Mouse (Mus musculus): Measurements from ENCODE around the gene Vmn1r39. TPM values are rescaled to one million over a fixed set of nuclear protein-coding genes. Genes with fewer than 3 reads are reported as not detected.
"Not testable (repeated sequence)": the region's sequence is repeated elsewhere in the genome, so short reads cannot be mapped to it uniquely, and the experiment has no call there.

Vmn1r39 gene
- polyA plus RNA-seq (2012; rRNA removed): not detected in 2 replicates

DNA sequence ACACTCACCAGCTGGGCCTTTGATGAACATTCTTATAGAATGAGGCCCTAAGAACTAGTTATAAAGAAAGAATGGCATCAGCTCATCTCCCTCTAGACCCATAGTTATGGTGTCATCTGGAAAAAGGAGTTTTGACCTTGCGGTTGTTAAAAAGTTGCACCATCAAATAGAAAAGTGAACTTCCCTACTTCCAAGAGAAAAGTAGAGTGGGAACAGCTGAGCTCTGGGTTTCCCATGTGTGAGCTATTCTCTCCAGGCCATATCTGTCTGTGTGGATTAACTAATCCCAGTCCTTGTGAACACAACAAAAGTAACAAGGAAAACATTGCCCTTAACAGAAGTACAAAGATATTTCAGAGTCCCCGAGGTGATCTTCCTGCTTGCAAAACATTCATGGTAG is at the start of gene Vmn1r39:
Vmn1r39 (minus strand) TSS at position 101 of the 400 bp plus-strand sequence.
- DNase-seq (ENCODE audit: low spot score): no peak

DNA sequence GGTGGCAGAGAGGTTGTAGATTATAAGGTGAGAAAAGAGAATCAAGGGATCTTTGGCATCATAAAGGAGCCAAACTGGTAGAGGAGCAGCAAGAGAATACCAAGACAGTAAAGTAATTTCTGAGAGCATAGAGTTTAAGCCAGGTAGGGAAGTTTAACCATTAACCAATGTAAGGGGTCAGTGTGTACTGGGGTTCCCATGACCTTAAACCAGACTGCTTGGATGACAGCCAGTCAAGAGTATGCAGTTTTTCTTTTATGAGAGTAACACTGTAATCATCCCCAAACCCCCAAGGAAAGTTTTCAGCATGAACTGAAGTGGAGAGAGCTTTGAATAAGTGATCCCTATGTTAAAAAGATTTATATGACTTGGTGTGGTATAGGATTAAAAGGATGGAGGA is 49.0 kb upstream of the Vmn1r39 start:
- DNase-seq (ENCODE audit: low spot score): no peak

DNA sequence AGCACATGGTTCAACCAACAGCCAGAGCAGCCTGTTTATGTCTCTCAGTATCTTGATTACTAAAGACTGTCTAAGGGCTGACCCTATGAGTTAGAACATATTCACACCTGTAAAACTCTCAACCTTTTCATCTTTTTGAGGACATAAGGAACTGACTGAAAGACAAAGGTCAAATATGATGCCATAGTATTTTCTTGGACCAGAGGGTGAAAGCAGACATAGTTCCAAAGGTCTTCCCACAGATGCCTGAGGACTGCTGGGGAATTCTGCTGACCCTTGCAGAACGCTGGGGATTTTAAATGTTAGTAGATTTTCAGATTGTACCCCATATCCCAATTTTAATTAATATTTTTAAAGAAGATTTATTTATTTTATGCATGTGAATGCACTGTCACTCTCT is 47.9 kb upstream of the Vmn1r39 start:
- DNase-seq (ENCODE audit: low spot score): no peak

DNA sequence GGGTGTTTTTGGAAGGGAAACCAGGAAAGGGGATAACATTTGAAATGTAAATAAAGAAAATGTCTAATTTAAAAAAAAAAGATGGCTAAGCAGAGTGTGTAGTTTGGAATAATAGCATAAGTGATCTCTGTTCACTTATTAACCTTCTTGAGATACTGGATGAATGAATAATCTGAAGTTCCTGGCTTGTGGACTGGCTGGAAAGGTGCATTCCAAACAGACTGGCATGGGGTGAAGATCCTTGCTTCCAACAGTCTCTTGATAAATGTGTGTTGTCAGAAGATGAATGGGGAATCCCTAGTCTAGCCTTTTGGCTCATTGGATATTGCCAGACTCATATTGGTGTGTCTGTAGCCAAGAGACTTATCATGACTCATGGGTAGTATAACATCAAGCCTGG is 45.8 kb upstream of the Vmn1r39 start:
- DNase-seq (ENCODE audit: low spot score): no peak

DNA sequence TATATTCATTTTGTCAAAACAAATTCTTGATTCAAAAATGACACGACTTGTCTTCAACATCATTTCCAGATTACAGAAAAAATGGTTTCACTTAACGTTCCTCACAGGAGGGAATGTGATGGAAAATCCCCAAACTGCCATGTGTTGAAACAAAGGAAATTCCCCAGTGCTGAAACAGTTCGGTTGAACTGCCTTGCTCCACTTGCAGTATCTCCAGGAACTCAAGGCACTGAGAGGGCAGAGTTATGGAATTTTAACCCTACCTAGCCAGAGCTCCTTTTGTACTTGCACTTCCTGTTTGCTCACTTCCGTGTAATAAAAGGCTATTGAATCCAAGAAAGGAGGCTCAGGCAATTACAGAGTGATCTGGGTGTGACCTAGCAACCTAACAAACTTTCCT is 38.5 kb upstream of the Vmn1r39 start:
- no peak for DNase-seq (ENCODE audit: low spot score)

DNA sequence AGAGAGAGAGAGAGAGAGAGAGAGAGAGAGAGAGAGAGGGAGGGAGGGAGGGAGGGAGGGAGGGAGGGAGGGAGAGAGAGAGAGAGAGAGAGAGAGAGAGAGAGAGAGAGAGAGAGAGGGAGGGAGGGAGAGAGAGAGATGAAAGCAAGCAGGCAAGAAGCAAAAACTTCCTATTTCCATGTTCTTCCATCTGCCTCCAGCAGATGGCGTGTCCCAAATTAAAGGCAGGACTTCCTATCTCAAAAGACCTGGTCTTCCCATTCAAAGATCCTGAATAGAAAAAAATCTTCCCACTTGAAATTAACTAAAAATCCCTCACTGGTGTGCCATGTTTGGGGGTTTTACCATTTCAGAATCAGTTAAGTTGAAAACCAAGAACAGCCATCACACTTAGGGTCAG is 30.2 kb upstream of the Vmn1r39 start:
- not testable (repeated sequence) for DNase-seq (ENCODE audit: low spot score)

DNA sequence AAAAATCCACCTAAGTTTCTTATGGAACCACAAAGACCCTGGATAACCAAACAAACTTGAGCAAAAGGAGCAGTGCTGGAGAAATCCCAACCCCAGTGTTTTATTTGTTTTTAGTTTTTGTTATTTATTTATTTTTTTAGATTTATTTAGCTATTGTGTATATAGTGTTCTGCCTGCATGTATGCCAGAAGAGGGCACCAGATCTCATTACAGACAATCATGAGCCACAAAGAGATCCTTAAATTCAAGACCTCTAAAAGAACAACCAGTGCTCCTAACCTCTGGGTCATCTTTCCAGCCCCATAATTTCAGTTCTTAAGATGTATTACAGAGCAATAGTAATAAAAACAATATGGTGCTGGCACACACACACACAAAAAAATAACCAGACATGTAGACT is 26.5 kb upstream of the Vmn1r39 start:
- no peak for DNase-seq (ENCODE audit: low spot score)

DNA sequence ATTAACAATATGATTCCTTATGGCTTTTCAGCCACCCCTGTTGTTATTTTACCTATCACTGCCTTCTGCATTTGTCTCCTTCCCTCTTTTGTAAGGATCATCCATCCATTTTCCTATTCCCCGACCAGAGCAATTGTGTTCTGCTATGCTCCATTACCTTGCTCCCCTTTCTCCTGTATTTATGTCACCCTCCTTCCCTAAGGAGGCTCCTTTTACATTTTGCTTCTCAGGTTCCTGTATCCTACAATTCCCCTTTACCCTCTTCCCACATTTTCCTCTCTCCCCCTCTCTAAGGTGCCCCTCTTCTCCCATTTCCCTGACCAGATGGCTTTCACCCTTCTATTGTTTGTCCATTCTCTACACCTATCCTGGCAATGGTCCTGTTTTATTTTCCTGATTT is 4.1 kb downstream of the Vmn1r39 start:
- DNase-seq (ENCODE audit: low spot score): no peak

DNA sequence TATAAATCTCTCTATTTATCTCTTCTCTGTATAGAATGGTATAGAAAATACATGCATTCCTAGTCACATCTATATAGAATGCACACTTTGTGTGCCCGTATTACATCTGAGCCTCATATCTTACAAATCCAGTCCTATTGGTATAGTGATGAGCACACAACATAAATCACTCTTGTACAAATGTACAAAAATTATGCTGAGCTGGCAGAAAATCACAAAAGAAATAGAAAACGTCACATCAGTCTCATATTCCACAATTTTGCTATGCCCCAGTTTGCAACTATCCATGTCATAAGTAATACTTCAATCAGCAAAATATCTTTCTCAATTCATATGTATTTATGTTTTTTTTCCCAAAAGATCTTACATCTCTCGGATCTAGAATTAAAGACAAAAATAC is 4.7 kb downstream of the Vmn1r39 start:
- no peak for DNase-seq (ENCODE audit: low spot score)

DNA sequence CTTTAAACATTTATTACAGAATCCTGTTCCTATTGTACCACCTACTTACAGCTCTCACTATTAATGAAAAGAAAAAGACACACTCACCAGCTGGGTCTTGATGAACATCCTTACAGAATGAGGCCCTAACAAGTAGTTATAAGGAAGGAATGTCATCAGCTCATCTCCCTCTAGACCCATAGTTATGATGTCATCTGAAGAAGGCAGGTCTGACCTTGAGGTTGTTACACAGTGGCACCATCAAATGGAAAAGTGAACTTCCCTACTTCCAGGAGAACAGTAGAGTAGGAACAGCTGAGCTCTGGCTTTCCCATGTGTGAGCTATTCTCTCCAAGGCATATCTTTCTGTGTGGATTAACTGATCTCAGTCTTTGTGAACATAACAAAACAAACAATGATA is 27.9 kb downstream of the Vmn1r39 start, which contains the start of gene Vmn1r38:
Vmn1r38 (minus strand) TSS at position 101 of the 400 bp plus-strand sequence.
- not testable (repeated sequence) for DNase-seq (ENCODE audit: low spot score)

Other genes with a start within 250 kb of the Vmn1r39 start
- gene Vmn1r33, start 192.3 kb downstream of the Vmn1r39 start, polyA plus RNA-seq (2012; rRNA removed): not detected in 2 replicates
- gene Vmn1r34, start 166.7 kb downstream of the Vmn1r39 start, polyA plus RNA-seq (2012; rRNA removed): not detected in 2 replicates
- not detected in 2 replicates for gene Vmn1r35, start 124.7 kb downstream of the Vmn1r39 start, polyA plus RNA-seq (2012; rRNA removed)
- gene Vmn1r36, start 91.4 kb downstream of the Vmn1r39 start, polyA plus RNA-seq (2012; rRNA removed): not detected in 2 replicates
- gene Vmn1r37, start 81.2 kb downstream of the Vmn1r39 start, polyA plus RNA-seq (2012; rRNA removed): not detected in 2 replicates
- not detected in 2 replicates for gene Vmn1r38, start 28.0 kb downstream of the Vmn1r39 start, polyA plus RNA-seq (2012; rRNA removed)
- 85.2 and 113 TPM in 2 replicates for gene Gng12, start 85.8 kb upstream of the Vmn1r39 start, polyA plus RNA-seq (2012; rRNA removed)
- 53.5 and 69.7 TPM in 2 replicates for gene Gadd45a, start 226.8 kb upstream of the Vmn1r39 start, polyA plus RNA-seq (2012; rRNA removed)